Mouse (Mus musculus): Measurements from ENCODE around the gene Sft2d1. TPM values are rescaled to one million over a fixed set of nuclear protein-coding genes. Genes with fewer than 3 reads are reported as not detected.
"Not testable (repeated sequence)": the region's sequence is repeated elsewhere in the genome, so short reads cannot be mapped to it uniquely, and the experiment has no call there.

Gene Sft2d1
- polyA plus RNA-seq, 1 experiment from 2014 or later: 56.6 TPM

GRCm38 (mm10) chr17:8303671-8304070 lies 7.2 kb upstream of the Sft2d1 start:
- WGBS (ENCODE audit: insufficient replicate concordance): 58% methylated on average over 5 of the region's 5 CpGs
- Histone ChIP-seq H3K4me3 (replicated peaks) (no peak overlapping the region), H3K9ac (no peak overlapping the region), H3K27ac (no peak overlapping the region), H3K27me3 (no peaks in the 10 kb centered on the region), H3K9me3 (replicated peaks) (no peaks in the 10 kb centered on the region), H3K4me1 (replicated peaks) (no peaks in the 10 kb centered on the region), H3K36me3 (no peaks in the 10 kb centered on the region), H3K4me2 (no peak overlapping the region)
- DNase-seq (no peak), ATAC-seq (ENCODE audit: low read depth) (no peak)

DNA sequence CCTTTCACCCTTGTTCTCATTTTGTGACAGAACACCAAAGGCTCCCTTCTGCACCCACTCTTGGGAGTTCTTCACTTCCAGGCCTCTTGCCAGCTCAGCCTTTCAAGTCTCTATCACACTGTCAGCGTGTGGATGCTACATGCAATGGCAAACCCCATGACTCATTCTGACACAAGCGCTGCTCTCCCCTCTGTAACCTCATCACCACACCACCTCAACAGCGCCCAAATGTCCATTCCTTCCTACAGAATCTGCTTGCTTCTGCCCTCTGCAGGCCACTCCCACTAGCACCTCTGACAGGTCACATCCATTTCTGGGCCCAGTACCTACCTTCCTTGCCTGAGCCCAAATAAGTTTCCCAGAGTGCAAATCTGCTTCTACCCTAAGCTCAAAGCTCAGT lies 5.1 kb upstream of the Sft2d1 start:
- DNase-seq: no peak
- H3K4me2 ChIP-seq: no peak overlapping the region
- peaks cover 2% of the 10 kb centered on the region; the same call in 1 of the 2 replicates for H3K4me1 ChIP-seq (replicated peaks)
- no peak overlapping the region for H3K9ac ChIP-seq
- H3K27ac ChIP-seq: no peak overlapping the region
- H3K36me3 ChIP-seq: no peaks in the 10 kb centered on the region
- no peak for ATAC-seq (ENCODE audit: low read depth)
- H3K9me3 ChIP-seq (replicated peaks): no peaks in the 10 kb centered on the region
- no peaks in the 10 kb centered on the region for H3K27me3 ChIP-seq
- 35% methylated on average over 3 of the region's 3 CpGs for WGBS (ENCODE audit: insufficient replicate concordance)
- H3K4me3 ChIP-seq (replicated peaks): no peak overlapping the region

- WGBS (ENCODE audit: insufficient replicate concordance): 17% methylated on average over 3 of the region's 3 CpGs
- no peak overlapping the region for H3K27ac ChIP-seq
These were observed 849 bp downstream of the Sft2d1 start for GRCm38 (mm10) chr17:8311751-8312150.

GRCm38 (mm10) chr17:8313976-8314375 lies 3.1 kb downstream of the Sft2d1 start:
- H3K27me3 ChIP-seq: no peaks in the 10 kb centered on the region
- H3K4me3 ChIP-seq (replicated peaks): no peak overlapping the region
- H3K27ac ChIP-seq: no peak overlapping the region
- DNase-seq (no peak), ATAC-seq (ENCODE audit: low read depth) (no peak)
- no peak overlapping the region for H3K9ac ChIP-seq
- no peaks in the 10 kb centered on the region for H3K36me3 ChIP-seq
- 77% methylated on average over 3 of the region's 3 CpGs for WGBS (ENCODE audit: insufficient replicate concordance)
- no peak overlapping the region for H3K4me2 ChIP-seq
- H3K9me3 ChIP-seq (replicated peaks): no peaks in the 10 kb centered on the region
- peaks cover 33% of the 10 kb centered on the region for H3K4me1 ChIP-seq (replicated peaks)

More at GRCm38 (mm10) chr17:8311751-8312150, 849 bp downstream of the Sft2d1 start:
- Histone ChIP-seq H3K9me3 (replicated peaks) (no peaks in the 10 kb centered on the region), H3K4me3 (replicated peaks) (peak overlapping the region; percentile 93), H3K27me3 (no peaks in the 10 kb centered on the region), H3K9ac (peak overlapping the region; percentile 91), H3K4me1 (replicated peaks) (peaks cover 33% of the 10 kb centered on the region), H3K36me3 (no peaks in the 10 kb centered on the region), H3K4me2 (peak overlapping the region; percentile 82)
- DNase-seq (no peak), ATAC-seq (ENCODE audit: low read depth) (no peak)

GRCm38 (mm10) chr17:8316251-8316650 lies 5.3 kb downstream of the Sft2d1 start:
- Histone ChIP-seq H3K4me3 (replicated peaks) (no peak overlapping the region), H3K4me2 (no peak overlapping the region), H3K9me3 (replicated peaks) (no peaks in the 10 kb centered on the region), H3K27me3 (no peaks in the 10 kb centered on the region), H3K36me3 (peaks cover 5% of the 10 kb centered on the region; the same call in 1 of the 2 replicates), H3K9ac (no peak overlapping the region), H3K27ac (no peak overlapping the region), H3K4me1 (replicated peaks) (peaks cover 31% of the 10 kb centered on the region)
- WGBS (ENCODE audit: insufficient replicate concordance): 69% methylated on average over 1 of the region's 1 CpGs
- DNase-seq (no peak), ATAC-seq (ENCODE audit: low read depth) (no peak)

DNA sequence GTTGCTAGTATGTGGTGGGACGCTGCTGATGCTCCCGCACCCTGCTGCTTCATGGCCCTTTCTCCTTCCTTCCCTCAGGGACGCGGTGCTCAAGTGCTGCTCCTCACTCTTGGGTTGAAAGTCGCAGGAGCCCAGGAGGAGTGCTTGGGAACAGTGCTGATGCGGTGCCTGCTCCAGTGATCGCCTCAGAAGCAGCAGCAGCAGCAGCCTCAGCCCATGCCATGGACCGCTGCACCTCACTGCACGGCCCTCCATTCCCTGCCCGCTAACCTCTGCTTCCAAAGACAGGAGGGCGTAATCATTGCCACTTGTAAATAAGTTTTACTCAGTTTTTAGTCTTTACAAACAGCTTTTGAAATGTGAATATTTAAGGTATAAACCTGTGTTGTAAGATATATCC lies 16.0 kb downstream of the Sft2d1 start:
- H3K36me3 ChIP-seq: peaks cover 30% of the 10 kb centered on the region
- not testable (repeated sequence) for H3K9me3 ChIP-seq (replicated peaks); H3K27me3 ChIP-seq; H3K27ac ChIP-seq; H3K4me1 ChIP-seq (replicated peaks); H3K4me3 ChIP-seq (replicated peaks); ATAC-seq (ENCODE audit: low read depth); DNase-seq; H3K4me2 ChIP-seq; H3K9ac ChIP-seq
- 88% methylated on average over 10 of the region's 11 CpGs for WGBS (ENCODE audit: insufficient replicate concordance)

DNA sequence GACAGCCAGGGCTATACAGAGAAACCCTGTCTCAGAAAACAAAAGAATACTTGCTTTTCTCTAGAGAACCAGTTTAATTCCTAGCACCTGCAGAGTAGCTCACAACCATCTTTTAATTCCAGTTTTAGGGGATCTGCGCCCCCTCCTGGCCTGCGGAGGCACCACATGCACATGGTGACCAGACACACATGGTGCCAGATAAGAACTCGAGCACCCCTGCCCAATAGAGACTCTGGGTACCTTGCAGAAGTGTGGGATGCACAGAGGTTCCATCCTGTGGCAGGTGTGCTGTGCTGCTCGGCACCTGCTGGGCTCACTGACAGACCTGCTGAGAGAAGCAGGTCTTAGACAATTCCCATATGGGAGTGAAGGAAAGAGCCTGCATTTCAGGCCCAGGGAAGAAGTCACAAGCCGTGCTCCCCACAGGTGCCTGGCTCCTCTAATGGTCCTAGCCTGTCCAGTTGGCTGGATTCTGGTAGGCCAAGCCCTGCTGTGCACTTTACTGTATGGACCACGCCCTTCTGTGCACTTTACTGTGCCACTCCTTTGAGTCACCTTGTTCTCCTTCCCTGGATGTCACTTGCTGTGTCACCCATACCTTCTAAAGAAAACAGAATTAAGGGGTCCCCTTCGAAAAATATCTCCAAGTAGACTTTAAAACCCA lies 17.7 kb downstream of the Sft2d1 start:
- no peak overlapping the region for H3K4me3 ChIP-seq (replicated peaks)
- H3K36me3 ChIP-seq: peaks cover 23% of the 10 kb centered on the region
- no peaks in the 10 kb centered on the region for H3K27me3 ChIP-seq
- no peaks in the 10 kb centered on the region for H3K9me3 ChIP-seq (replicated peaks)
- H3K9ac ChIP-seq: no peak overlapping the region
- H3K27ac ChIP-seq: no peak overlapping the region
- H3K4me1 ChIP-seq (replicated peaks): no peaks in the 10 kb centered on the region
- 62% methylated on average over 7 of the region's 7 CpGs for WGBS (ENCODE audit: insufficient replicate concordance)
- ATAC-seq (ENCODE audit: low read depth): no peak
- DNase-seq: peak; percentile 15
- no peak overlapping the region for H3K4me2 ChIP-seq

GRCm38 (mm10) chr17:8330602-8331001 lies 19.7 kb downstream of the Sft2d1 start:
- Histone ChIP-seq H3K4me1 (replicated peaks) (no peaks in the 10 kb centered on the region), H3K9ac (no peak overlapping the region), H3K4me2 (no peak overlapping the region), H3K9me3 (replicated peaks) (no peaks in the 10 kb centered on the region), H3K27me3 (no peaks in the 10 kb centered on the region), H3K4me3 (replicated peaks) (no peak overlapping the region), H3K27ac (no peak overlapping the region), H3K36me3 (peaks cover 15% of the 10 kb centered on the region)
- DNase-seq (no peak), ATAC-seq (ENCODE audit: low read depth) (no peak)
- 59% methylated on average over 5 of the region's 5 CpGs for WGBS (ENCODE audit: insufficient replicate concordance)

GRCm38 (mm10) chr17:8337159-8337558 lies 26.3 kb downstream of the Sft2d1 start, which contains the start of gene Prr18:
TSS of gene Prr18 (plus strand) at chr17:8337459.
- 100% methylated on average over 1 of the region's 5 CpGs for WGBS (ENCODE audit: insufficient replicate concordance)
- H3K4me1 ChIP-seq (replicated peaks); H3K27ac ChIP-seq; H3K9me3 ChIP-seq (replicated peaks); H3K4me3 ChIP-seq (replicated peaks); H3K4me2 ChIP-seq; ATAC-seq (ENCODE audit: low read depth); H3K36me3 ChIP-seq; H3K9ac ChIP-seq; DNase-seq: not testable (repeated sequence)
- H3K27me3 ChIP-seq: peaks cover 40% of the 10 kb centered on the region

DNA sequence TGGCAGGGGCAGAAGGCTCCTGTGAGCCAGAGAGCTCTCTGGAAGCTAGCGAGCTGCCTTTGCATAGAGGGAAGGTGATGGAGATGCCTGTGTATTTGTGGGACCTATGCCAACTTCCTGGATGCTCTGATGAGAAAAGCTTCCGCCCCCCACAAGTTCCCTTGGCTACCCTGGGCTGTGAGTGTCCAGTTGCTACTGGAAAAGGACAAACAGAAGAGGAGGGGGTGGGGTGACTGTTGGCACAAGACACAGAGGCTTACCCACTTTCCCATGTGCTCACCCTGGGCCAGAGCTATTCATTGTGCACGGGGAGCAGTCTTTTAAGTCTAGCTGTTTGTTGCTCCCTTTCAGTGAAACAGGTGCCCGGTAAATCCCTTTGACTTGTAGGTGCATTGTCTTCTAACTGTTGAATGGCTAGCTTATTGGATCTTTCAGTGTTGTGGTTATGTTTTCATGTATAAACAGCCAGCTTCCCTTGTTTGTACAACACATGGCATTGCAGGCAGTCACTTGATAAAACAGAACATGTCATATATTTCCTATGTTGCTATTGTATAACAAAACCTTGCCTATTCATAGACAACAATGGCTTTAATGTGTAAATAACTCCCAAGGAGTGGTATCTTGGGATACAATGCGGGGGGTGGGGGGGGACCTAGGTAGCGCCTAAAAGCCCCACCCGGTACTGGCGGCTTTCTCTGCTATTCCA lies 28.9 kb downstream of the Sft2d1 start:
- no peak for ATAC-seq (ENCODE audit: low read depth)
- Histone ChIP-seq H3K27ac (no peak overlapping the region), H3K9me3 (replicated peaks) (no peaks in the 10 kb centered on the region), H3K36me3 (no peaks in the 10 kb centered on the region), H3K4me2 (peak overlapping the region; percentile 62; the same call in 1 of the 2 replicates), H3K4me1 (replicated peaks) (peaks cover 11% of the 10 kb centered on the region; the same call in 1 of the 2 replicates), H3K27me3 (peaks cover 53% of the 10 kb centered on the region), H3K9ac (no peak overlapping the region), H3K4me3 (replicated peaks) (no peak overlapping the region)
- 29% methylated on average over 8 of the region's 8 CpGs for WGBS (ENCODE audit: insufficient replicate concordance)
- DNase-seq: no peak

GRCm38 (mm10) chr17:8340407-8341359 lies 29.8 kb downstream of the Sft2d1 start:
- DNase-seq (no peak), ATAC-seq (ENCODE audit: low read depth) (no peak)
- H3K4me3 ChIP-seq (replicated peaks): peak overlapping the region; percentile 47
- peaks cover 53% of the 10 kb centered on the region for H3K27me3 ChIP-seq
- H3K4me2 ChIP-seq: peak overlapping the region; percentile 62
- WGBS (ENCODE audit: insufficient replicate concordance): 2% methylated on average over 71 of the region's 92 CpGs
- peaks cover 11% of the 10 kb centered on the region; the same call in 1 of the 2 replicates for H3K4me1 ChIP-seq (replicated peaks)
- H3K36me3 ChIP-seq: no peaks in the 10 kb centered on the region
- H3K9me3 ChIP-seq (replicated peaks): no peaks in the 10 kb centered on the region
- no peak overlapping the region for H3K27ac ChIP-seq
- H3K9ac ChIP-seq: no peak overlapping the region
